Mouse (Mus musculus) cerebellum, adult 8-10 months (tissue): ENCODE results near the gene Fam213a.
A peak's percentile ranks its signal among the peaks of the same experiment; 100 is the strongest.
"Not testable (repeated sequence)": the region's sequence is repeated elsewhere in the genome, so short reads cannot be mapped to it uniquely, and the experiment has no call there.

Source experiments
- DNase-seq: peaks from one replicate; pipeline ENCODE4 v3.0.0; 2022

Fam213a gene

GRCm38 (mm10) chr14:41013630-41014613 is at the start of gene Fam213a:
Gene Fam213a, minus strand, starts transcription at chr14:41013788.
- DNase-seq, result peak; percentile 90

GRCm38 (mm10) chr14:41053190-41053589 is 39.6 kb upstream of the Fam213a start:
- not testable (repeated sequence) for DNase-seq

GRCm38 (mm10) chr14:41052481-41052880 is 38.9 kb upstream of the Fam213a start:
- DNase-seq, result no peak

- DNase-seq, result no peak
Measured at GRCm38 (mm10) chr14:41050471-41050870, 36.9 kb upstream of the Fam213a start.

GRCm38 (mm10) chr14:41047402-41047801 is 33.8 kb upstream of the Fam213a start:
- no peak for DNase-seq

GRCm38 (mm10) chr14:41035146-41035798 is 21.7 kb upstream of the Fam213a start:
- peak; percentile 52 for DNase-seq

GRCm38 (mm10) chr14:41033135-41034110 is 19.8 kb upstream of the Fam213a start:
- DNase-seq, result peak; percentile 51

- no peak for DNase-seq
Measured at GRCm38 (mm10) chr14:41030989-41031513, 17.5 kb upstream of the Fam213a start.

GRCm38 (mm10) chr14:41029303-41029702 is 15.7 kb upstream of the Fam213a start:
- no peak for DNase-seq

GRCm38 (mm10) chr14:41025594-41026284 is 12.2 kb upstream of the Fam213a start:
- DNase-seq, result no peak

GRCm38 (mm10) chr14:41025087-41025486 is 11.5 kb upstream of the Fam213a start:
- no peak for DNase-seq

- no peak for DNase-seq
Measured at GRCm38 (mm10) chr14:41021246-41021645, 7.7 kb upstream of the Fam213a start.

- DNase-seq, result no peak
Measured at GRCm38 (mm10) chr14:41017460-41017859, 3.9 kb upstream of the Fam213a start.

GRCm38 (mm10) chr14:41014701-41015240 is 1.2 kb upstream of the Fam213a start:
- DNase-seq, result no peak

- no peak for DNase-seq
Measured at GRCm38 (mm10) chr14:41013143-41013542, 445 bp downstream of the Fam213a start.

GRCm38 (mm10) chr14:41011916-41012315 is 1.7 kb downstream of the Fam213a start:
- DNase-seq, result no peak

GRCm38 (mm10) chr14:41008138-41008537 is 5.5 kb downstream of the Fam213a start:
- no peak for DNase-seq

- no peak for DNase-seq
Measured at GRCm38 (mm10) chr14:41007641-41008040, 5.9 kb downstream of the Fam213a start.

GRCm38 (mm10) chr14:41006899-41007298 is 6.7 kb downstream of the Fam213a start:
- DNase-seq, result no peak

GRCm38 (mm10) chr14:41006263-41006662 is 7.3 kb downstream of the Fam213a start:
- DNase-seq, result no peak

GRCm38 (mm10) chr14:41005716-41006115 is 7.9 kb downstream of the Fam213a start:
- no peak for DNase-seq
